Mouse (Mus musculus) lung, postnatal 0 days (tissue): Measurements from ENCODE around the gene Spice1.

ENCODE experiments used
- CTCF ChIP-seq: IDR thresholded peaks from 2 replicates; pipeline ENCODE4 v1.5.1; 2016; ENCODE audit warnings: antibody characterized with exemption, mild to moderate bottlenecking
- EP300 ChIP-seq: IDR thresholded peaks from 2 replicates; pipeline ENCODE4 v1.6.1; 2016; ENCODE audit warnings: antibody characterized with exemption, mild to moderate bottlenecking, control low read depth

DNA sequence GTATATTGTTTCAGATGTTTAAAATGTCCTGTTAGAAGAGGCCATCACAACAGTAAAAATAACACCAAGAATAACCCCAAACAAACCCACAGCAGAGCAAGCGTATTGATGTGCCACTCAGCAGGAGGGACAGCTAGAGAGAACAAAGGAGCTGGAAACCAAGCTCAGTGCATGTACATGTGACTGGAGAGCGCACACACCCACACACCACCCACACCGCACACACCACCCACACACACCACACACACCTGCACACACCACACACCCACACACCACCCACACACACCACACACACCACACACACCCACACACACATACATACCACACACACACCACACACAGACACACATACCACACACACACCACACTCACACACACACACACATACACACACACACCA is 26.7 kb upstream of the Spice1 start:
- TF ChIP-seq CTCF (no peak), EP300 (no peak)
